Mouse (Mus musculus) macrophage (primary cell): ENCODE measurements around the gene Cntnap2. TPM values are rescaled to one million over a fixed set of nuclear protein-coding genes. Genes with fewer than 3 reads are reported as not detected.

Experiments used
- H3K27ac ChIP-seq: fragments of 350-480 bp; formaldehyde crosslinking; 2 replicates; pipeline ENCODE4 v1.9.0; 2021
- H3K36me3 ChIP-seq: fragments of 350-480 bp; formaldehyde crosslinking; 2 replicates; pipeline ENCODE4 v1.9.0; 2021; ENCODE audit errors: inconsistent target
- H3K4me3 ChIP-seq: fragments of 350-480 bp; formaldehyde crosslinking; 2 replicates; pipeline ENCODE4 v1.9.0; 2021; ENCODE audit errors: inconsistent target
- H3K79me2 ChIP-seq: fragments of 350-480 bp; formaldehyde crosslinking; 2 replicates; pipeline ENCODE4 v1.9.0; 2021; ENCODE audit errors: inconsistent target
- WGBS: methylation state at CpG from one replicate; pipeline ENCODE4 v1.1.7; 2026; ENCODE audit warnings: inconsistent platforms; ENCODE audit not compliant: missing documents; 5-methylcytosine and 5-hydroxymethylcytosine counted together
- polyA plus RNA-seq: library from polyadenylated mRNA; stranded (reverse); fragments of 250-400 nt; gene quantifications from 3 replicates; pipeline ENCODE4 v1.2.4, GENCODE M21; 2018; ENCODE audit warnings: inconsistent platforms

Cntnap2 gene
- polyA plus RNA-seq, 1 experiment from 2014 or later: not detected

DNA sequence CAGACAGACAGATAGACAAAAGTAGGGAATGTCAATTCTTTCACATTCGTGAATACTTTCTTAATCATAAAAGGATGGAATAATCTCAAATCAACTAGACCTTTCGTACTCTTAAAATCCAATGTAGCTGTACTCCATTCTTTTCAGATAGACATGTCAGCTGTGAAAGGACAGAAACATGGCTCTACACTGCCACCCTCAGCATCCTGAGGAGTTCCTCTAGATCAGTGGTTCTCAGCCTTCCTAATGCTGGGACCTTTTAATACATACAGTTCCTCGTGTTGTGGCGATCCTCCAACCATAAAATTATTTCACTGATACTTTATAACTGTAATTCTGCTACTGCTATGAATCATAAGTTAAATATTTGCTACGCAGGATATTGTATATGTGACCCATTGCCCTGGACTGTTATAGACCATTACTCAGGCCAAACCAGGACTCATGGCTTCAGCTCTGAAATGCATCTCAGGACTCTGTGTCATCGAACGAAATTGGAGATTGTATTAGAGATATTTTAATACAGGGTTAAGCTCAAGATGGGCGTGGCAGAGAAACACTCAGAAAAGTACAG lies 1859.6 kb downstream of the Cntnap2 start:
- no peak overlapping the region for H3K4me3 ChIP-seq
- no peak overlapping the region for H3K27ac ChIP-seq
- no peaks in the 10 kb centered on the region for H3K79me2 ChIP-seq
- no peaks in the 10 kb centered on the region for H3K36me3 ChIP-seq
- 71% methylated on average over 8 of the region's 8 CpGs for WGBS

DNA sequence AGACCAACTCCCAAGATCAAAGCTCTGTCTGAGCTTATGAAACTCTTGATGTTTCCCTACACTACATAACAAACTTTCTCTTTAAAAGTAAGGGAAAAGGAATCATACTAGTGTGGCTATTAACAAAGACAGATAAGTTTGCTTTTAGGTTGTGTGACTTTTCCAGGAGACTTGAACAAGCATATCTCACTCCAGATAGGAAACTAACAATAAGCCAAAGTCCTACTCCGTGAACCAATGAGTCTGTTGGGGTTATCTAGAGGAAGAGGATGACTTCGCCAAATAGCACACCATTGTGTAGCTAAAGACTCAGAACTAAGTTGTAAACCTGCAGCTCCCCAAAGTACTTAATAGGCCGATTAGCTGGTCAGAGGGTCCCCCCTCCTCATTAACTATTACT lies 1860.8 kb downstream of the Cntnap2 start:
- no peak overlapping the region for H3K4me3 ChIP-seq
- H3K79me2 ChIP-seq: no peaks in the 10 kb centered on the region
- no peaks in the 10 kb centered on the region for H3K36me3 ChIP-seq
- H3K27ac ChIP-seq: no peak overlapping the region
- WGBS: 74% methylated on average over 3 of the region's 3 CpGs

DNA sequence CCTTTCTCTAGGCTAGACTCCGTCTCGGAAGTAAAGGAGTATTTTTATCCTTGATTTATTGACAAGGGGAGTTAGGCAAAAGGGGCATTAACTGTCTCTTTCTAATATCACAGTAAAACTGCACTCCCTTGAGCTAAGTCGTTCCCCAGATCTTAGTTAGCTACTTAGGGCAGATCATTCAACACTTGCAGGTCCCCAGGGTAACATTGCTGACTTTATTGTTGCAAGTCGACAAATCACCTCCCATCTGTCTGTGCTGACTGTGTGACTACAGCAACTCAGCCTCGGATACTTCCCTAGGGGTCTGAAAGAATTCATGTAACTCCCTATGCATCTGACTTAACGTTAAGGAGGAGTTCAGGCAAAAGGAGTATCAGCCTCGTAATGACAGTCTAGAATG lies 1865.6 kb downstream of the Cntnap2 start:
- no peak overlapping the region for H3K27ac ChIP-seq
- 72% methylated on average over 7 of the region's 7 CpGs for WGBS
- H3K4me3 ChIP-seq: no peak overlapping the region
- H3K36me3 ChIP-seq: no peaks in the 10 kb centered on the region
- no peaks in the 10 kb centered on the region for H3K79me2 ChIP-seq

DNA sequence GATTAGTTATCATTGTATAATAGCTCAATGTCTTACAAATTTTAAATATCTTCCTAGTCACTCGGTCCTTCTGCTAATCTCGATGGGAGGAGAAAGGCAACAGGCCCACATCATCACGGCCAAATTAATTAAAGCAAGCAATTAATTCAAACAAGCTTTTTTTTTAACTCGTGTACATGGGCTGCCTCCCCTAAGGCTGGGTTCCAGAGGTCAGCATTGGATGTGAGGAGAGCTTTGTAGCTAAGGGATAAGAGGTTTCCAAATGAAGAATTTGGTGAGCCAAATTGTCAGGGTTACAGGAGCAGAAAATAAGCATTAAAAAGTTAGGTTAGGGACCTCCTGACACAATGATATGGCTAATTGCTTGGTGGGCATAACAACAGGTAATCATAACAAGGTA lies 1886.5 kb downstream of the Cntnap2 start:
- H3K4me3 ChIP-seq: no peak overlapping the region
- 94% methylated on average over 3 of the region's 4 CpGs for WGBS
- H3K27ac ChIP-seq: no peak overlapping the region
- no peaks in the 10 kb centered on the region for H3K79me2 ChIP-seq
- H3K36me3 ChIP-seq: no peaks in the 10 kb centered on the region

DNA sequence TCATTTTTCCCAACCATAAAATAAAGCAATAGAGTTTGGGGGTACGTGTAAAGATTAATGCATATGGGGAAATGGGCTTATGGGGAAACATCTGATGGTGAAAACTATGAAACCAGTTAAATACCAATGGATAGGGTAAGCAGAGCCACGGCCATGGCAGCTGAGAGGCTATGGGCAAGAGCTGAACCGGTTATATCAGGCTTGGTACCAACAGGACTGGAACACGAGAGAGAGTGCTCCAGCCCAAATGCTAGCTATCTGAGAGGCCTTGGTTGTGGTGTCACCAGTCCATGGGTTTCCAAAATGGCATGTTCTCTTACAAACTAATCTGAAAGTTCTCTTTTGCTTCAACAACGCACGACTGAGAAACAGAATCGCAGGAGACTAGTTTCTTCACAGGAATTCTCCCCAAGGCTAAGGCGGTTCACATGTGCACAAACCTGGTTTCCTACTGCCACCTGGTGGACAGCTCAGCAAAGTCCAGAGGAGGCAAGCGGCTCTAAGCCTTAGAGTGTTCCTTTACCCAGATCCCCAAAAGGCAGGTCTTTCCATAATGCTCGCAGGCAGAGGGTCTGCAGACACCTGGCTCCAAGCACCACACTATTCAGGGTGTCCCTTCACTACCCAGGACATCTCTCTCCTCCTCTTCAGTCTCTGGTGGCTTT lies 1902.0 kb downstream of the Cntnap2 start:
- WGBS: 34% methylated on average over 10 of the region's 10 CpGs

DNA sequence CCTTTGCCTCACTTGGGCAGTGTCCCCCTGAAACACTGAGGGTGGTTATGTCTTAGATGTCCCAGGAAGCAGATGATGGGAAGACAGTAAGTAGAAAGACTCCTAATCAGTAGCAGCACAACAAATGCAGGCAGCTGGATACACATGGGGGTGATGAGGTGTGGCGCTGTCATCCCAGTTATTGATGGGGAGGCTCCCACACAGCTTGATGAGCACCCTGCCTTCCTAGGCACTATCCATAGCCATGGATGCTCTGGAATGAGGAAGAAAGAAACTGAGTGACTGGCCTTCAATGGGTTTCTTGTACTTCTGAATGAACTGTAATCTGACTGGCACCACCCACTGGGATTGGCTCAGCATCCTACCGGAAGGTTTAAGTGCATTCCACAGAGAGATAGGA lies 1904.1 kb downstream of the Cntnap2 start:
- no peak overlapping the region for H3K4me3 ChIP-seq
- H3K36me3 ChIP-seq: no peaks in the 10 kb centered on the region
- 95% methylated on average over 2 of the region's 2 CpGs for WGBS
- H3K79me2 ChIP-seq: no peaks in the 10 kb centered on the region
- H3K27ac ChIP-seq: no peak overlapping the region

More for the DNA sequence above, 1902.0 kb downstream of the Cntnap2 start:
- no peaks in the 10 kb centered on the region for H3K79me2 ChIP-seq
- no peaks in the 10 kb centered on the region for H3K36me3 ChIP-seq
- no peak overlapping the region for H3K4me3 ChIP-seq
- H3K27ac ChIP-seq: no peak overlapping the region

DNA sequence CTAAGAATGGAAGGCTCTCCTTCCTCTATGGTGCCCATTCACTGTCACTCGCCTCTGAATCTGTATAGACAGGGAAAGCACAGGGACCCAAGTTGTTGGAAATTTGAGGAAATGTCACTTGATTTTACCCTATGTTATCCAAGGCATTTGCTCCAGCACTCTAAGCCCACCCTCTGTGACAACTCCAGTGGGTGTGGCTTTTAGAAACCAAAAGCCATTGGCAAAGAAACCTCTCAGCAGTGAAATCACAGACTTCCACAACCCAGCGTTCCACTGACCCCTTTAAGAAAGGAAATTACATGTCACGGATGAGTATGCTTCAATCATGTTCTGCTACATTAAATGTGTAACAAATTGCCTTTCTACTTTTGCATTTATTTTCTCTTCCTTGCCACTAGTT lies 1904.5 kb downstream of the Cntnap2 start:
- no peak overlapping the region for H3K4me3 ChIP-seq
- H3K36me3 ChIP-seq: no peaks in the 10 kb centered on the region
- H3K27ac ChIP-seq: no peak overlapping the region
- H3K79me2 ChIP-seq: no peaks in the 10 kb centered on the region
- 85% methylated on average over 3 of the region's 3 CpGs for WGBS

DNA sequence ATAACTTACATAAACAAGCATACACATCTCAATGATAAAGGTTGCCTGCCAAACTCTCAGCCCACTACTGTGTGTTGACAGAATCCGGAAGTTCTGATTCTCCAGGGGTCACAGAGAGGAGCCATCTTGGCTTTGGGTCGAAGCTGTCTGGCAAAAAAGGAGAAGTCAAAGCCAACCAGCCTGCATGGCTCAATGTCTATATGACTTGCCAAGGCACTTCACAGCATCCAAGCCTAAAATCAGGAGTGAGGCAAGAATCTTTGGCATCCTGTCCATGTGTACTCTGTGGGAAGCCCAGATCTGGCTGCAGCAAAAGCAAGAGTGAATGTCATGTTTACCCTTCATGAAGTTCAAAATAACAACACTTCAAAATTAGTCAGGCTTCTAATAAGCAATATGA lies 1913.5 kb downstream of the Cntnap2 start:
- Histone ChIP-seq H3K36me3 (no peaks in the 10 kb centered on the region), H3K79me2 (no peaks in the 10 kb centered on the region), H3K27ac (no peak overlapping the region), H3K4me3 (no peak overlapping the region)
- WGBS: 92% methylated on average over 2 of the region's 2 CpGs

DNA sequence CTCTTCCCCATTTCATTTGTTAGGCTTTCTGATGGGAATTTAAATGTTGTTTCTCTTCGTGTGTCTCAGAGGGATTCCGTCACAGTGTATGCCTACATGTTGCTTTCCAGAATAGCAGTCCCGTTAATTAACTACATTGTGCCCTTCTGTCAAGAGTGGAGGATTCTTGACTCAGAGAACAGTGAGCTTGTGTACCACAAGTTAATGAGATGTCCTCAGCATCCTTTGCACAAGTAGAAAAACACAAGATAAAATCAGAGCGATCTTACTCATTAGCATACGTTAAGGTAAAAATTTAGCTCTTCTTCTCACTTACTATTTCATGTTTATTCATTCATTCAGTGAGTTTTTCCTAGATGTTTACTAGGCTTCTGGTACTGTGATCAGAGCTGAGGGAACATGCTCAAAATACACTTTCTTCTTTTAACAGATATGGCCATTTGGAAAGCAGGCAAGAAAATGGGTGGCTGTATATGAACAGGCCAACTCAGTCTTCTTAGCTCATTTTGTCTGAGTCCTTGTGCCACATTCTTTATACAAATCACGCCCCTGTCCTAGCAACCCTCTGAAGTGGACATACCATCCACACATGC lies 1936.9 kb downstream of the Cntnap2 start:
- no peaks in the 10 kb centered on the region for H3K79me2 ChIP-seq
- 88% methylated on average over 6 of the region's 6 CpGs for WGBS

DNA sequence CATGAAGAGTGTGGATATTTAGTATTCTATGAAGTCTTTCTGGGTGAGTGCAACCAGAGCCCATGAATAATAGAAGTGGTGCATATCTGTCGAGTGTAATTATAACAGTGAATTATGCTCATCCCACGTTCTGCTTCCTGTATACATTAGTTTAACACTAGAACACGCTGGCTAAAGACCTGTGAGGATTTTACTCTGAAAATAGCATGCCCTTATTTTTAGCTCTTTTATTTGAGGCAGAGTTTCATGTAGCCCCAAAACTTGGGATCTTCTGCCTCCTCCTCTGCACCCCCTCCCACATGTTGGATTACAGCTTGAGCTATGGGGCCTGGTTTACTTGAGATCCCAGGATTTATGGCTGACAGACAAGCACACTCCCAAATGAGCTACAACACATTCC lies 1945.3 kb downstream of the Cntnap2 start:
- Histone ChIP-seq H3K36me3 (no peaks in the 10 kb centered on the region), H3K4me3 (no peak overlapping the region), H3K27ac (no peak overlapping the region), H3K79me2 (no peaks in the 10 kb centered on the region)
- WGBS: 66% methylated on average over 3 of the region's 3 CpGs

More for the DNA sequence above, 1936.9 kb downstream of the Cntnap2 start:
- H3K4me3 ChIP-seq: no peak overlapping the region
- no peaks in the 10 kb centered on the region for H3K36me3 ChIP-seq
- no peak overlapping the region for H3K27ac ChIP-seq

DNA sequence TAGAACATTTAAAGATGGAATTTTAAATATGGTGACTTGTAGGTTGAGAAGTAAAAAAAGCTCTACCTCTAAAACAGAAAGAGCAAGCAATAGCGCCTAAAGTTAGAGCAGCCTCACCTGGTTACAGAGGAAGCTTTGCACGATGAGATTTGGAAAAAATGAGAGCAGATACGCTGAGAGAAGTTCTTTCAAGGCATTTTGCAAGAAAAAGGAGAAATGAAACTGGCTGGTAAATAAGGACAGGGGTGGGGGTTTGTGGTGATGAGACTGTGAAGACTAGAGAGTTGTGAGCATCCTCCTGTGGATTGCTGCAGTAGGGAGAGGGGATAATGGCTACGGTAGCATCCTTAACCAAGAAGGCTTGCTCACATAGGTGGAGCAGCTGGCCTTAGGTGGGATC lies 1953.8 kb downstream of the Cntnap2 start:
- WGBS: 41% methylated on average over 4 of the region's 4 CpGs
- no peak overlapping the region for H3K4me3 ChIP-seq
- H3K27ac ChIP-seq: no peak overlapping the region
- H3K79me2 ChIP-seq: no peaks in the 10 kb centered on the region
- no peaks in the 10 kb centered on the region for H3K36me3 ChIP-seq

DNA sequence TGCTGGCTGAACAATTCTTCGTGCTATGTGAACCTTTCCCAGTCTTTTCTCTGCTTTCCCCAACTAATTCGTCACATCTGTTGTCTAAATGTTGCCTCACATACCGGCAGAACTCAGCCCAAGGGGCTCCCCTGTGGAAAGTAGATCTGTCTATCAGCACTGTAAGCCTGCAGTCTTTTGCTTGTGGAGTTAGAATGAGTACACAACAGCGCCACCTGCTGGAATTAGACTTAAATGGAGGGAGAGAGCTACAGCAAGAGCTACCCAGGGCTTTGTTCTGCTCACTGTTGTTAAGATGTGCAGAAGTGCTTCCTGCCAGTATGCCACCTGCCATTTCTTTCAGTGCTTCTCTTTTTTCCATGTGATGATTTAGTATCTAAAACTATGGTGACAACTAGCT lies 1954.4 kb downstream of the Cntnap2 start:
- H3K79me2 ChIP-seq: no peaks in the 10 kb centered on the region

DNA sequence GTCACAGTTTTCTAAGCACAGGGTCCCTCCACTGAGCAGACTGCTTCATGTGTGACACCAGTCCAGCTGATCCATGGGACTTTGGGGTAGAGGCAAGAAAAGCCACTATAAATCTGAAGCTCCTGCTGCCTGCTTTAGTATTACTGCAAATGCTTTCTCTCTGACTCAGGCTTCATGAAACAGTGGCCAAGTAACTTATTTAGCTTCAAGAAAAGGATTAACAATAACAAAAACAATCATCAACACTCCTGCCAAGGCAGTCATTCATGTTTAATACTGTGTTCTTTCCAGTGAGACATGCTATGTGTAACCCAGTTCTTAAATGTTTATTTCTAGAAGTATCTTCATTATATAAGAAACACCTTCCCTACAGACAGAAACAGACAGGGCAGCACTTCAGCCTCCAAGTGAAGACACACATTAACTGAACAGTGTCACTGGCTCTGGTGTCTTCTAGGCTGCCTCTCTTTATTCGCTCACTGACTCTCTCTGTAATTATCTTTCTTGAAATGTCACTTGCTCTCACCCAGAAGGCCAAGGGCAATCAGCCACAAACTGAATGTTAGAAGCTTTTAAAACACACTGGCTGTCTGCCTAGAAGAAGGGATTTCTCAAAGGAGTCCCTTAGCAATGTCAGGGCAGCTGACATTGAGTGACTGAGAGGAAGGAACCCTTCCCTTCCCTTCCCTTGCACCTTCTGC lies 1955.9 kb downstream of the Cntnap2 start:
- no peak overlapping the region for H3K4me3 ChIP-seq
- H3K27ac ChIP-seq: no peak overlapping the region
- WGBS: 93% methylated on average over 1 of the region's 1 CpGs
- H3K36me3 ChIP-seq: no peaks in the 10 kb centered on the region
- H3K79me2 ChIP-seq: no peaks in the 10 kb centered on the region

More for the DNA sequence above, 1954.4 kb downstream of the Cntnap2 start:
- no peak overlapping the region for H3K27ac ChIP-seq
- no peaks in the 10 kb centered on the region for H3K36me3 ChIP-seq
- 17% methylated on average over 4 of the region's 4 CpGs for WGBS
- H3K4me3 ChIP-seq: no peak overlapping the region

DNA sequence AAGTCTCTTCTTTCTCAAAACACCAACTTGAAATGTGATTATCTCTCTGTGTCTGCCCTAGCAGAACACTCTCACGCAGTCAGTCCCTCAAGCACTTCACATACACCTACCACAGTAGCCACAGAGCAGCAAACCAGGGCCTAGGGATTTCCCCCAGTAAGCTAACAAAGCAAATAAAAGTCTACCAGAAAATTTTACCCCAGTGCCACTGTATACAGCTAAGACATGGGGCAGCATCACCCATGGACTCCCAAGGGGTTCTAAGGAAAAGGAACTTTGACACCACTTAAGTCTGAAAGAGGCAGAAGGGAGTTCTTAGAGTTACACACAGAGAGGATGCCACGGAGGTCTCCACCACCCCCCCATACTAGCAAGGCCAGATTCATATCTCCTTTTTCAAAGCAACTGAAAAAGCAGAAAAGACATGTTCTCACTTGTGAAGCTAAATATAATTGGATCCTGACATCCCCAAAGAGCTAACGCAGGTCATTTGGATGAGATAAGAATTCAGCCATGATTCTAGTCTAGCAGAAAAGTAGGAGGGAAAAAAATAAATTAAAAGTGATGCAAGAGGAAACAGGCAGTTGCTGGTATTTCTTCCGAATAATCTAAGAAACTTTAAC lies 1967.0 kb downstream of the Cntnap2 start:
- WGBS: 72% methylated on average over 4 of the region's 4 CpGs
- Histone ChIP-seq H3K27ac (no peak overlapping the region), H3K4me3 (no peak overlapping the region), H3K36me3 (no peaks in the 10 kb centered on the region), H3K79me2 (no peaks in the 10 kb centered on the region)

DNA sequence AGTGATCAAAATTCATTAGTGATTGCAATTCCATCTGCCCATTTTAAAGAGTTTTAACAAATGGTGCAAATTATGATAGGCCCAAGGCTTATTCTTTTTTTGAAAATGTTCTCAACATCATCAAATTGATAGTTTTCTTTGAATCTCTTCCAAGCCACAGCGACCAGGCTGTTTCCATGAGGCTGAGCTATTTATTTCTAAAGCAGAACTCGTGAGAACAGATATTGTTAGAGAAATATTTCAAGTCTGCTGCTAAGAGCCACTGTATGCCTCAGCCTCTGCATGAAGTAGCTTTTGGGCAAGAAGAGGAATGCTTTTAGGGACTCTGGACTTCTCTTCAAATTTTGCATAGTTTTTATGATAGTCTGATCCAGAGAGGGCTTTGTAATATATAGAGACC lies 1972.2 kb downstream of the Cntnap2 start:
- no peak overlapping the region for H3K27ac ChIP-seq
- H3K36me3 ChIP-seq: no peaks in the 10 kb centered on the region
- H3K79me2 ChIP-seq: no peaks in the 10 kb centered on the region
- WGBS: 35% methylated on average over 2 of the region's 2 CpGs
- no peak overlapping the region for H3K4me3 ChIP-seq
